Mouse (Mus musculus) heart, postnatal 0 days (tissue): ENCODE results near the gene Dact3. TPM values are rescaled to one million over a fixed set of nuclear protein-coding genes. Genes with fewer than 3 reads are reported as not detected.
A peak's percentile ranks its signal among the peaks of the same experiment; 100 is the strongest.

Experiments
- ATAC-seq: fragments of 200-750 bp; cut with Nextera tagmentation; 2 replicates; pipeline ENCODE4 v1.8.0; 2017; ENCODE audit warnings: low read depth, moderate number of reproducible peaks, moderate library complexity; ENCODE audit not compliant: insufficient read depth
- DNase-seq: peaks from one replicate; pipeline ENCODE4 v3.0.0-alpha.2; 2016; ENCODE audit warnings: low spot score
- H3K27ac ChIP-seq: fragments of 300-500 bp; sonication (generic); 2 replicates; pipeline ENCODE4 v1.5.1; 2014; ENCODE audit warnings: low read depth, mild to moderate bottlenecking
- H3K27me3 ChIP-seq: fragments of 300-500 bp; sonication (generic); 2 replicates; pipeline ENCODE4 v1.6.1; 2014; ENCODE audit warnings: low read length, mixed read lengths; ENCODE audit not compliant: control insufficient read depth, insufficient read depth
- H3K36me3 ChIP-seq: fragments of 300-500 bp; sonication (generic); replicated peaks from 2 replicates; pipeline ENCODE4 v1.6.1; 2014; ENCODE audit warnings: low read length, mixed read lengths; ENCODE audit not compliant: control insufficient read depth, insufficient read depth
- H3K4me1 ChIP-seq: fragments of 300-500 bp; sonication (generic); 2 replicates; pipeline ENCODE4 v1.6.1; 2014; ENCODE audit warnings: antibody characterized with exemption; ENCODE audit not compliant: control insufficient read depth, insufficient read depth
- H3K4me2 ChIP-seq: fragments of 300-500 bp; sonication (generic); 2 replicates; pipeline ENCODE4 v1.6.1; 2014; ENCODE audit warnings: low read depth, mild to moderate bottlenecking, low read length, moderate library complexity
- H3K4me3 ChIP-seq: fragments of 300-500 bp; sonication (generic); 2 replicates; pipeline ENCODE4 v1.5.1; 2014; ENCODE audit warnings: low read depth, low read length
- H3K9ac ChIP-seq: fragments of 300-500 bp; sonication (generic); replicated peaks from 2 replicates; pipeline ENCODE4 v1.6.1; 2014; ENCODE audit warnings: low read depth, low read length, mixed read lengths
- H3K9me3 ChIP-seq: fragments of 300-500 bp; sonication (generic); replicated peaks from 2 replicates; pipeline ENCODE4 v1.6.1; 2016; ENCODE audit warnings: low read length; ENCODE audit not compliant: control insufficient read depth
- CTCF ChIP-seq: IDR thresholded peaks from 2 replicates; pipeline ENCODE4 v1.5.1; 2016; ENCODE audit warnings: antibody characterized with exemption, control low read depth, low read depth
- EP300 ChIP-seq: IDR thresholded peaks from 2 replicates; pipeline ENCODE4 v1.6.1; 2016; ENCODE audit warnings: antibody characterized with exemption, low read depth
- WGBS: fragments of 180-500 bp; shearing (Covaris S2); extraction: QIAGEN DNeasy Blood & Tissue Kit; methylation state at CpG from one replicate; pipeline ENCODE4 v1.1.7; 2014; 5-methylcytosine and 5-hydroxymethylcytosine counted together
- polyA plus RNA-seq: library from polyadenylated mRNA; unstranded; fragments of >200 nt; fragmentation: Nextera tagmentation; extraction: Ambion mirVana; gene quantifications from 2 replicates; pipeline ENCODE4 v1.2.1, GENCODE M21; 2015
- total RNA-seq: library from RNA; depleted of rRNA; stranded (reverse); fragments of >200 nt; gene quantifications from 2 replicates; pipeline ENCODE4 v1.2.3, GENCODE M21; 2014; ENCODE audit warnings: low replicate concordance

Dact3 gene
- total and polyA plus RNA-seq, 2 experiments from 2014 or later: 3.8 to 69.6 TPM

DNA sequence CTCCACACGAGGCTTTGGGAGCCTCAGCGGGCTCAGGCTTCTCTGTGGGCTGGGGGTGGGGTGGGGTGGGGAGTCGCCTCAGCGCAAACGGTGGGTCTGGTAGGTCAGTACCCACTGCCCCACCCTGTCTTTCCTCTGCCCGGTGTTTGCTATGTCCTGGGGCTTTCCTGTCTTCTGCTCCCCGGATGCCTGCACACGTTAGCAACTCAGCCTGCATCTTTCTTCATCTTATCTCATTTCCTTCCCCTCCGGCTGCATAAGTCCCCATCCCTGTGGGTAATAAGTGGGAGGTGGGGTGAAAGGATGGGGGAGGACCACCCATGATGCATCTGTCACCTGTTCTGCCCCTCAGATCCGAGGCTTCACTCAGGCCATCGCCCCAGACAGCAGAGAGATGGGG lies 33.2 kb downstream of the Dact3 start:
- Histone ChIP-seq H3K9me3 (no peaks in the 10 kb centered on the region), H3K4me1 (peaks cover 15% of the 10 kb centered on the region), H3K27ac (no peak overlapping the region), H3K36me3 (no peaks in the 10 kb centered on the region), H3K4me2 (peak overlapping the region; percentile 45), H3K9ac (peak overlapping the region; percentile 42; the same call in 1 of the 2 replicates), H3K27me3 (peaks cover 19% of the 10 kb centered on the region), H3K4me3 (no peak overlapping the region)
- WGBS: 19% methylated on average over 11 of the region's 11 CpGs
- no peak for TF ChIP-seq EP300
- TF ChIP-seq CTCF: no peak
- no peak for DNase-seq
- ATAC-seq: no peak

DNA sequence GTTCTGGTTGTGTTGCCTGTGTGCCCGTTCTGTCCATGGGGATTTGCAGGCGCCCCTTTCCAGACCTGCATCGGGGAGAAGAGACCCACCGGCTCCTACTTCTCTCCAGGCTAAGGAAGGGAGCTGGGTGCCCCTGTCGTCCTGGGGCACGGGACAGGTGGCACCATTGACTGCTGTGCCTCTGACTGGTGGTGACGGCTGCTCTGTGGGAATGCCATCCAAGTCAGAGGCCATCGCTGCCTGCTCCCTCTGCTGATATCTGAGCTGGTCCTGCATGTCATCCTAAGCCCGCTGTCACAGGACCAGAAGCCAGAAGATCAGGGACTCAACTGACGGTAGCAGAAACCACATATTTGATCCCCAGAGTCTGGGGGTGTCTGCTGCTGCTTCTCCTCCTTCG lies 33.7 kb downstream of the Dact3 start:
- H3K27ac ChIP-seq: no peak overlapping the region
- H3K27me3 ChIP-seq: peaks cover 15% of the 10 kb centered on the region

DNA sequence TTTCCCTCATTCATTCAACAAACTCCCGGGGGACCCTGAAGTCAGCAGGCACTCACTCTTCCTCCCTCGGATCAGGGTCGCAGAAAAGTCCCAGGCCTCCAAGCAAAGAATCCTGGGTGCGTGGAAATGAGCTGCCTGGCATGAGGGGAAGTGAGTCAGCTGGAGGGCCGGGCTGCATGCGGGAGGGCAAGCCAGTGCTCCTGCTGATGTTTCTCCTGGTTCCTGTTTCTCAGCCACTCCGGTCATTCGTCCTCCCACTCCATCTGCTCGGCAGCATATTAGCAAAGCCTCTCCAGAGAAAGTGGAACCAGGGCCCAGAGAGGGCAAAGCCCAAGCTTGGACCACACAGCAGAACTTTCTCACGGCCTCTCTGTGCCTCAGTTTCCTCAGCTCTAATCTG lies 34.8 kb downstream of the Dact3 start:
- Histone ChIP-seq H3K27me3 (peaks cover 12% of the 10 kb centered on the region), H3K9me3 (no peaks in the 10 kb centered on the region)
- DNase-seq: no peak

More for the DNA sequence above, 33.7 kb downstream of the Dact3 start:
- Histone ChIP-seq H3K36me3 (no peaks in the 10 kb centered on the region), H3K4me2 (0 out of 2 replicates have a peak overlapping the region, but pooled peaks have one; percentile 45), H3K4me3 (no peak overlapping the region), H3K4me1 (peaks cover 15% of the 10 kb centered on the region), H3K9ac (no peak overlapping the region), H3K9me3 (no peaks in the 10 kb centered on the region)
- 40% methylated on average over 11 of the region's 11 CpGs for WGBS
- ATAC-seq (no peak), DNase-seq (no peak)
- TF ChIP-seq EP300: no peak
- no peak for TF ChIP-seq CTCF

DNA sequence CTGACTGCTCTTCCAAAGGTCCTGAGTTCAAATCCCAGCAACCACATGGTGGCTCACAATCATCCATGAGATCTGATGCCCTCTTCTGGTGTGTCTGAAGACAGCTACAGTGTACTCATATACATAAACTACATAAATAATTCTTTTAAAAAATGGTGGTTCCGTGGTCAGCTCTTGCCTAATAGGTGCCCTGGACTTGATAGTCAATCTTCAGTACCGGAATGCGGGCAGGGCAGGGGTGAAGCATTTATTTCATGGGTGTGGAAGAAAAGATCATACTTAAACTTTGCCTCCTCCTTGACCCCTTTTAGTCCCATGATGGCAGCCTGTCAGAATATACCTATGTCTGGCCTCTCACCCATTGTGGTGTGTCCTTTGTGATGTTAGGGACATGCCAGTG lies 36.8 kb downstream of the Dact3 start:
- peaks cover 20% of the 10 kb centered on the region for H3K4me1 ChIP-seq
- no peak overlapping the region for H3K4me2 ChIP-seq
- TF ChIP-seq EP300 (no peak), CTCF (no peak)
- peaks cover 12% of the 10 kb centered on the region for H3K27me3 ChIP-seq
- H3K9me3 ChIP-seq: no peaks in the 10 kb centered on the region
- DNase-seq: no peak
- no peak overlapping the region for H3K4me3 ChIP-seq
- H3K9ac ChIP-seq: no peak overlapping the region
- no peak overlapping the region for H3K27ac ChIP-seq
- 90% methylated on average over 3 of the region's 3 CpGs for WGBS
- no peak for ATAC-seq
- peaks cover 28% of the 10 kb centered on the region for H3K36me3 ChIP-seq

More for the DNA sequence above, 34.8 kb downstream of the Dact3 start:
- H3K4me2 ChIP-seq: no peak overlapping the region
- no peak for TF ChIP-seq EP300
- no peak for TF ChIP-seq CTCF
- 44% methylated on average over 10 of the region's 10 CpGs for WGBS
- ATAC-seq: no peak
- H3K36me3 ChIP-seq: peaks cover 8% of the 10 kb centered on the region
- H3K9ac ChIP-seq: no peak overlapping the region
- H3K4me3 ChIP-seq: no peak overlapping the region
- no peak overlapping the region for H3K27ac ChIP-seq
- peaks cover 15% of the 10 kb centered on the region for H3K4me1 ChIP-seq

DNA sequence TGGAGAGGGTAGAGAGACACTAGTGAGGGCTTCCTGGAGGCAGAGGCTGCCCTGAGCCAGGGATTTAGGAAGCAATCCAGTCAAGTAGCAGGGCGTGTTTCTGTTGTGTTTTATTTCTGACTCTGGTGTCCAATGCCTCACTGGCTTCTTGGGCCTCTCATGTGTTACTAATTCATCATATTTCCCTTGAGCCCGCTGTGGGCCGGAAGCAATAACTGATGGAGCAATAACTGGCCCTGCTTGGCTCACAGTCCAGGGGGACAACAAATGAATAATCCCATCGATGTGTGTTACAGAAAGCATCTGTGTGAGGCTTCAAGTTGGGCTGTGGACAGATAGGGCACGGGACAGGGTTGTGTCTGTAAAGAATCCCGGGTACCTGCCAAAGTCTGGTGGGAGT lies 37.2 kb downstream of the Dact3 start:
- DNase-seq (no peak), ATAC-seq (no peak)
- TF ChIP-seq CTCF: no peak
- no peak for TF ChIP-seq EP300
- Histone ChIP-seq H3K36me3 (peaks cover 33% of the 10 kb centered on the region), H3K27me3 (peaks cover 12% of the 10 kb centered on the region; the same call in 1 of the 2 replicates), H3K9ac (no peak overlapping the region), H3K27ac (no peak overlapping the region), H3K9me3 (no peaks in the 10 kb centered on the region), H3K4me3 (no peak overlapping the region), H3K4me2 (no peak overlapping the region), H3K4me1 (peaks cover 19% of the 10 kb centered on the region)
- 80% methylated on average over 6 of the region's 6 CpGs for WGBS

DNA sequence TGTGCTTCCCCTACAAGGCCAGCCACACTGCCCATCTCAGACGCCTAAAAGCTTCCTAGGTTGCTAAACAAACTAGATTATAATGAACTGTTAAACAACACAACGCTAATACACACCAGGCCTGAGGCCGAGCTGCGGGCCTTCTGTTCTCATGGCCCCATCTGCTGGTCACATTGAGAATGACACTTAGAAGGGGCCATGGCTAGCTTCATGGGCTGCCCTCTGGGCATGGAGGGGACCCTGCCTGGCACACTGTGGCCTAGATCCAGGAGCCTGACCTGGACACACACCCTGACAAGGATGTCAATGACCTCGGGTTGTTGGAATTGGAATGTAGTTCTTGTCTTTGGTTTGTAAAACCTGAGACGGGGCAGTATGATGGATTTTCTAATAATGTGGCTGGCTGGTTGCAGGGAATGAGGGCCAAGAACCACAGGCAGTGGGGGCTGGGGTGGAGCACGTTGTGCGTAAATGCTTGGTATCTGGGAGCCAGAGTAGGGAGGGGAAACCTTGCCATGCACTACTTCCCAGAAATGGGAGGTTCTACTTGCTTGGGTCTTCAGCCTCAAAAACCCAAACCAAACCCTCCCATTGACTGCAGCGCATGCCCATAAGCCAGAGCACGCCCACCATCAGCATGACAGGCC lies 38.8 kb downstream of the Dact3 start:
- Histone ChIP-seq H3K4me2 (no peak overlapping the region), H3K9ac (no peak overlapping the region), H3K27me3 (0 out of 2 replicates have a peak, but pooled peaks cover 8% of the 10 kb centered on the region), H3K27ac (no peak overlapping the region), H3K9me3 (no peaks in the 10 kb centered on the region), H3K4me1 (peaks cover 8% of the 10 kb centered on the region; the same call in 1 of the 2 replicates), H3K36me3 (peaks cover 48% of the 10 kb centered on the region), H3K4me3 (no peak overlapping the region)
- peak; percentile 66 for DNase-seq
- peak; percentile 67 for ATAC-seq
- TF ChIP-seq EP300 (no peak), CTCF (peak; percentile 91)
- WGBS: 31% methylated on average over 10 of the region's 10 CpGs
